Mouse (Mus musculus) embryonic facial prominence, embryonic 11.5 days (tissue): ENCODE data around the gene Pnpla2. TPM values are rescaled to one million over a fixed set of nuclear protein-coding genes. Genes with fewer than 3 reads are reported as not detected.

Experiments
- ATAC-seq: fragments of 200-750 bp; cut with Nextera tagmentation; replicated peaks from 2 replicates; pipeline ENCODE4 v1.8.0; 2017; ENCODE audit warnings: low read depth; ENCODE audit not compliant: insufficient number of reproducible peaks, low FRiP score, low TSS enrichment
- DNase-seq: peaks from one replicate; pipeline ENCODE4 v3.0.0-alpha.2; 2015; ENCODE audit warnings: low spot score
- H3K27ac ChIP-seq: fragments of 300-500 bp; sonication (generic); replicated peaks from 2 replicates; pipeline ENCODE4 v1.5.1; 2014; ENCODE audit warnings: mild to moderate bottlenecking, low read depth, low read length, control low read depth
- H3K27me3 ChIP-seq: fragments of 300-500 bp; sonication (generic); 2 replicates; pipeline ENCODE4 v1.6.1; 2014; ENCODE audit warnings: mild to moderate bottlenecking, low read length, moderate library complexity, mixed read lengths; ENCODE audit not compliant: control insufficient read depth, insufficient read depth
- H3K36me3 ChIP-seq: fragments of 300-500 bp; sonication (generic); replicated peaks from 2 replicates; pipeline ENCODE4 v1.6.1; 2014; ENCODE audit warnings: low read depth, mild to moderate bottlenecking, low read length, moderate library complexity, mixed read lengths; ENCODE audit not compliant: control insufficient read depth, insufficient read depth
- H3K4me1 ChIP-seq: fragments of 300-500 bp; sonication (generic); 2 replicates; pipeline ENCODE4 v1.6.1; 2014; ENCODE audit warnings: low read length, mixed read lengths; ENCODE audit not compliant: control insufficient read depth, insufficient read depth
- H3K4me2 ChIP-seq: fragments of 300-500 bp; sonication (generic); 2 replicates; pipeline ENCODE4 v1.6.1; 2014; ENCODE audit warnings: low read depth, mild to moderate bottlenecking, control low read depth, low read length, moderate library complexity
- H3K4me3 ChIP-seq: fragments of 300-500 bp; sonication (generic); 2 replicates; pipeline ENCODE4 v1.5.1; 2014; ENCODE audit warnings: low read depth, low read length, control low read depth
- H3K9ac ChIP-seq: fragments of 300-500 bp; sonication (generic); replicated peaks from 2 replicates; pipeline ENCODE4 v1.6.1; 2014; ENCODE audit warnings: mild to moderate bottlenecking, control low read depth, low read length
- H3K9me3 ChIP-seq: fragments of 300-500 bp; sonication (generic); replicated peaks from 2 replicates; pipeline ENCODE4 v1.6.1; 2016; ENCODE audit warnings: mild to moderate bottlenecking, low read length, inconsistent platforms, mixed read lengths; ENCODE audit not compliant: control insufficient read depth
- WGBS: fragments of 180-500 bp; shearing (Covaris S2); extraction: QIAGEN DNeasy Blood & Tissue Kit; methylation state at CpG from one replicate; pipeline ENCODE4 v1.1.7; 2014; 5-methylcytosine and 5-hydroxymethylcytosine counted together
- polyA plus RNA-seq: library from polyadenylated mRNA; unstranded; fragments of >200 nt; fragmentation: Nextera tagmentation; extraction: Ambion mirVana; gene quantifications from 2 replicates; pipeline ENCODE4 v1.2.1, GENCODE M21; 2014

The Pnpla2 gene
- polyA plus RNA-seq, 1 experiment from 2014 or later, result 11.1 TPM

DNA sequence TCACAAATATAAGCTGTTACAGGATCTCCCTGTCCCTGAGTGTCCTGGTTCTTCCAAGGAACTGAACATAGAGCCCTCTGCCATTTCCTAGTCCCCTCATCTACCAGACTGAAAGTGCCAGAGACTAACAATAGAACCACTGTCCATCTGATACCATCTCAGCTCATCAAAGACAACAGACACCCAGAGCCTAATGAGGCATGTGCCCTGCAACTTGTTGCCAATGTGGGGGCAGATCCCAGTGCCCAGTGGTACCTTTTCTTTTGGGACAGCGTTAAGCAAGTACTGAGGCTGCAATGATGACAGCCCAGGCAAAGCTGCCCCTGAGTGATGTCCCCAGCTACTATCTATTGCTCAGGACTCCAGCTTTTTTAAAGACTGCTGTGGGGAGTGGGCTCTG, 31.2 kb downstream of the Pnpla2 start:
- DNase-seq (no peak), ATAC-seq (no peak)
- Histone ChIP-seq H3K36me3 (no peaks in the 10 kb centered on the region), H3K27me3 (peaks cover 4% of the 10 kb centered on the region; the same call in 1 of the 2 replicates), H3K9ac (no peak overlapping the region), H3K4me1 (peaks cover 5% of the 10 kb centered on the region; the same call in 1 of the 2 replicates), H3K27ac (no peak overlapping the region), H3K4me3 (no peak overlapping the region), H3K9me3 (no peaks in the 10 kb centered on the region), H3K4me2 (no peak overlapping the region)
- 100% methylated on average over 1 of the region's 1 CpGs for WGBS

DNA sequence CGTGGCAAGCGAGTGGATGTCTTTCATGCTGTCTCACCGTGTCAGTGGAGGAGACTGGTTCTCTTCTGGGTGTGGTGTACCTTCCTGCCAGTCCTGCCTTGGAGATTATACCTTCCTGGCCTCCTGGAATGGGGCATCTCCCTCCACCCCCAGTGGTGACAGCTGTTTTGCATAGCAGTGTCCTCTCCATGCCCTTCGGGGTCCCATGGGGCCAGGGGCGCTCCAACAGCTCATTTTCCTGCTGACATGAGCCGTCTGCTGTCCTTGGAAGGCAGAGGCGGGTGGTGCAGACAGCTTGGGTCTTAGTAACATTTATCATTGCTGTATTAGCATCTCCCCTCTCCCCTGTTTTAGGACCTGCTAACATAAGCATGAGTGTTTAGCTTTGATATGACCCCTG, 32.1 kb downstream of the Pnpla2 start:
- Histone ChIP-seq H3K4me1 (peaks cover 5% of the 10 kb centered on the region; the same call in 1 of the 2 replicates), H3K4me3 (no peak overlapping the region), H3K4me2 (no peak overlapping the region), H3K27ac (no peak overlapping the region), H3K27me3 (peaks cover 4% of the 10 kb centered on the region; the same call in 1 of the 2 replicates), H3K9ac (no peak overlapping the region), H3K36me3 (no peaks in the 10 kb centered on the region), H3K9me3 (no peaks in the 10 kb centered on the region)
- 68% methylated on average over 7 of the region's 7 CpGs for WGBS
- DNase-seq (no peak), ATAC-seq (no peak)

DNA sequence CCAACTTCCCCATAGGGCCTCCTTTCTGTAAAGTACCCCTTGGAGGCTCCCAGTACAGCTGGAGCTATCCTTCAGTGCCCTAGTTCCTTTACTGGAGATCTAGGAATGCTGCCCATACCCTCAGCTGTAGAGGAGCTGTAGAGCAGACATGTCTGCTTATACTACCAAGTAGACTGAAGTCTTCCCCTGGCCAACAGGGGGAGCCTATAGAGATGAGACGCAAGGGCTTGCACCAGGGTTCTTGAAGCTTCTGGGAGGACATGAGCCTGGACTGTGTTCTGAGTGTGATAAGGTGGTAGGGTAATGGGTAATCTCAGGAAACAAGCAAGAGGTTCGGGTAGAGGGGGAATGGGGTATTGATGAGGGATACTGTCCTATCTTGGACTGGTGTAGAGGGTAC, 36.2 kb downstream of the Pnpla2 start:
- Histone ChIP-seq H3K36me3 (no peaks in the 10 kb centered on the region), H3K27me3 (no peaks in the 10 kb centered on the region), H3K9me3 (no peaks in the 10 kb centered on the region), H3K9ac (no peak overlapping the region), H3K27ac (no peak overlapping the region), H3K4me2 (no peak overlapping the region), H3K4me1 (no peaks in the 10 kb centered on the region), H3K4me3 (no peak overlapping the region)
- WGBS, result 86% methylated on average over 2 of the region's 2 CpGs
- DNase-seq, result no peak
- no peak for ATAC-seq

DNA sequence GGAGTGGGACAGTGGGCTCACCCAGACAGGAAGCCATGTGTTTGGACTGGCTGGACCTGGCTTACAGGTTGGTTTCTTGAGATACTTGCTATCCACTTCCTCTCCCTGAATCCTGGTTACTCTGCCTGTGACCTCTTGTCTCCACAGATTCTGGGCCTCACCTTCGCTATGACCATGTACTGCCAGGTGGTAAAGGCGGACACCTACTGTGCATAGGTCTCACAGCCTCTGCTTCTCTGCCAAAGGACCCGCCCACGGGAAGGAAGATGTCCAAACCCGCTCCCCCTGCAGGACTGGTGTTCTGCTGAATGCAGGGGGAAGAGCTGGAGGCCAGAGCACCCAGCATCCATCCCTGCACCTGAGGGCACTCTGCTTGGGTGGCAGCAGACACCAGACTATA, 37.7 kb downstream of the Pnpla2 start:
- H3K4me3 ChIP-seq, result no peak overlapping the region
- ATAC-seq (no peak), DNase-seq (no peak)
- H3K36me3 ChIP-seq, result no peaks in the 10 kb centered on the region
- WGBS, result 81% methylated on average over 5 of the region's 5 CpGs
- no peak overlapping the region for H3K27ac ChIP-seq
- no peaks in the 10 kb centered on the region for H3K27me3 ChIP-seq
- H3K4me2 ChIP-seq, result no peak overlapping the region
- H3K4me1 ChIP-seq, result no peaks in the 10 kb centered on the region
- H3K9ac ChIP-seq, result no peak overlapping the region
- no peaks in the 10 kb centered on the region for H3K9me3 ChIP-seq

DNA sequence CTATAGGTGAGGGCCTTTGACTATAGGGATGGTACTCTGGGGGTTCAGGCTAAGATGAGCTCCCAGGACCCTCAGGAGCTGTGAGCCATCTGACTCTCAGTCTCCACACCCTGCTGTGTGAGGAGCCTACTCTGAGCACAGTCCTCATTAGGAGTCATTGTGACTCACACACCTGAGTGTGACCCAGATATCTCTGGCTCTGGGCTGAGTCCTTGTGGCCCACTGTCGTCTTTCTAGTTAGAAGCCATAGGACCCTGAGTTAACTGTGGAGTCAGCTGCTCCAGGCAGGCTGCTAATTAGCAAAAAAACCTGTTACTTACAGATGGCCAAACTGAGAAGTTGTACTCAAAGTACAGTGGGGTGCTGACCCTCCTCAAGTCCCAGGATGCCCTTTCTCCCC, 38.7 kb downstream of the Pnpla2 start:
- Histone ChIP-seq H3K9me3 (no peaks in the 10 kb centered on the region), H3K9ac (no peak overlapping the region), H3K4me1 (no peaks in the 10 kb centered on the region), H3K27me3 (no peaks in the 10 kb centered on the region), H3K27ac (no peak overlapping the region), H3K36me3 (no peaks in the 10 kb centered on the region), H3K4me2 (no peak overlapping the region), H3K4me3 (no peak overlapping the region)
- 83% methylated on average over 1 of the region's 1 CpGs for WGBS
- no peak for DNase-seq
- no peak for ATAC-seq

DNA sequence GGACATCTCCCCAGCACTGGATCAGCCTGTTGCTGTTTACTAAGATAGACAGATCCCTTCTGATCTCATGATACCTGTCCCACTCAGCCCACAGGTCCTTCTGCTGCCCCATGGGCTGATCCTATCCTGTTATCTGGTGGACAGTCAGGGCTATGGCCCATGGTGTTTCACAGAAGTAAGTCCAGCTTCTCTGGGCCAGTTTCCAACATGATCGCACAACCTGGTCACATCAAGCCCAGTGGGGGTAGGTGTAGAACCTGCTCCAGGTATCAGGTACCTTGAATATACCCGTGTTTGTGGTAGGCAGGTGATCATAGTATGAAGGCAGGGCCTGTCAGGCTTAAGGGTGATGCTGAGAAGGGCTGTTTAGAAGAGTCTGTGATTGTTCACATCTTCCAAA, 40.4 kb downstream of the Pnpla2 start:
- Histone ChIP-seq H3K9me3 (no peaks in the 10 kb centered on the region), H3K4me1 (no peaks in the 10 kb centered on the region), H3K4me2 (no peak overlapping the region), H3K27ac (no peak overlapping the region), H3K36me3 (no peaks in the 10 kb centered on the region), H3K27me3 (no peaks in the 10 kb centered on the region), H3K4me3 (no peak overlapping the region), H3K9ac (no peak overlapping the region)
- 85% methylated on average over 2 of the region's 2 CpGs for WGBS
- DNase-seq (no peak), ATAC-seq (no peak)

DNA sequence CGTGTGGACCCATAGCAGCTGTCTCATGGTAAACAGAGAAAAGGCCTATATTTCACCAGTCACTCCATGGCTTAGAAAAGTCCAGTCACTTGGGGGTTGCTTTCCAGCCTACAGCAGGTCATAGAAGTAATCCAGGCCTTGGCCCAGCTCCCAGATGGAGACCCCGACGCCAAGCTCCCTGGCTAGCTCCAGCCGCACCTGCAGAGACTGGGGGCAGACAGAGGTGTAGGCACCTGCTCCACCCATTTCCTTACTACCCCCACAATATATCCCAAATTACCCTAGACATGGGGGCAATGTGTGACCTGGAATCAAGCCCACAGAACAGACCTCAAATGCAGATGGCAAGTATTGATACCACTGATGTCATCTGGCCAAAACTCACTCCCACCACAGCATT, 40.9 kb downstream of the Pnpla2 start:
- WGBS, result 93% methylated on average over 4 of the region's 4 CpGs
- no peaks in the 10 kb centered on the region for H3K27me3 ChIP-seq
- no peaks in the 10 kb centered on the region for H3K4me1 ChIP-seq
- ATAC-seq (no peak), DNase-seq (no peak)
- H3K27ac ChIP-seq, result no peak overlapping the region
- H3K4me3 ChIP-seq, result no peak overlapping the region
- H3K36me3 ChIP-seq, result no peaks in the 10 kb centered on the region
- no peak overlapping the region for H3K9ac ChIP-seq
- H3K4me2 ChIP-seq, result no peak overlapping the region
- H3K9me3 ChIP-seq, result no peaks in the 10 kb centered on the region

DNA sequence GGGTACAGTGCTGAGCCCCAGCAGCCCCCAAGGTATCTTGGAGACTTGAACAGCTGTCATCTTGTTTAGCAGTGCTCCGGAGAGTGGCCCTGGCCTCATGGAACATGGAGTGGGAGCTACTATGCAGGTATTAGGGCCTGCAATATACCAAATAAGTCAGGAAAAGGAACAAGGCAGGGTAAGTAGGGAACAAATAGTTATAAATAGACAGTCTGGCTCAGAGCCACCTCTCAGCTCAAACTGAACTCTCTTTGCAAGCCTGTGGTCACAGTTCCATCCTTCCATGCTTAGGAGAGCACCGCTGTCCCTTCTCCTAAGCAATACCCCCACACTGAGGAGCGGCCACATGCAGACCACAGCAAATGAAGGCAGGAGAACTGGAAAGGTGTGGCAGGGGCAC, 42.6 kb downstream of the Pnpla2 start:
- Histone ChIP-seq H3K27ac (no peak overlapping the region), H3K4me2 (no peak overlapping the region), H3K4me3 (no peak overlapping the region), H3K9ac (no peak overlapping the region), H3K9me3 (no peaks in the 10 kb centered on the region), H3K4me1 (no peaks in the 10 kb centered on the region), H3K27me3 (no peaks in the 10 kb centered on the region), H3K36me3 (no peaks in the 10 kb centered on the region)
- 95% methylated on average over 3 of the region's 3 CpGs for WGBS
- no peak for DNase-seq
- ATAC-seq, result no peak
